Mouse (Mus musculus) c-Kit-positive CD71-negative TER-119-negative erythroid progenitor cells, embryonic 14.5 days (primary cell): ENCODE measurements around the gene Cast.

Experiments used
- DNase-seq: peaks from one replicate; pipeline ENCODE4 v3.0.0-alpha.2; 2013; ENCODE audit warnings: low read depth

The Cast gene

DNA sequence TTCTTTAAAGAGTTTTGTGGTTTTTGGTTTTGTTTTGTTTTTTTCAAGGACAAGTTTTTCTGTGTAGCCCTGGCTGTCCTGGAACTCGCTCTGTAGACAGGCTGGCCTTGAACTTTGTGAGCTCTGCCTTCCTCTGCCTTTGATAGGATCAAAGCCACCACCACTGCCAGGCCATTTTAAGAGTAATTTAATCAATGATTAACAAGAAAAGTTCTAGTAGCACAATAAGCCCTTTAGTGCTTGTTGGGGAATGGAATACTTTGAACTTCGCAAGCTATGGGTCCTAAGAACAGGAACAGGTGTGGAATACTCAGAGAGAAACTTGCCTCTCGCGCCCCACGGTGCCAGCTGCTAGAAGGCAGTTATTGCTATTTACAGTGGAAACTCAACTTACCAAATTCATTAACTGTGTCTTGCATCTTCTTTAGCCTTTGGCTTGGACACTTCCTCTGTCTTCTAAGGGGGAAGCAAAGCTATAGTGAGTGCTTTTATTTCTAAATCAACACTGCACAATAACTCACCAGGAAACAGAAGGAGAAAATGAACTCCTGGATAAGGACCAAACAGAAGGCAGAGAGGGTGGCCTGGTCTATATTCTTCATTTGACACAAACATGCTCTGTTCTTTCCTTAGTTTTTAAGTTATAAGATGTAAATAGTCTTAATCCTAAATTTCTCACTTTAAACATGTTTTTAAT lies 113.0 kb downstream of the Cast start:
- DNase-seq, result no peak
